Mouse (Mus musculus) urinary bladder, postnatal 25 days (tissue): ENCODE measurements around the gene Etd.
"Not testable (repeated sequence)": the region's sequence is repeated elsewhere in the genome, so short reads cannot be mapped to it uniquely, and the experiment has no call there.

ENCODE experiments used
- DNase-seq: peaks from one replicate; pipeline ENCODE4 v3.0.0; 2022; ENCODE audit warnings: low spot score

Etd gene

GRCm38 (mm10) chrX:53434618-53435017, at the start of gene Etd:
Etd (plus strand) TSS chrX:53434918.
- no peak for DNase-seq

GRCm38 (mm10) chrX:53386362-53386761, 48.4 kb upstream of the Etd start:
- DNase-seq = no peak

- DNase-seq = no peak
Observed at GRCm38 (mm10) chrX:53432888-53433287, 1.8 kb upstream of the Etd start.

GRCm38 (mm10) chrX:53459573-53459972, 24.9 kb downstream of the Etd start:
- DNase-seq = no peak

- not testable (repeated sequence) for DNase-seq
Observed at GRCm38 (mm10) chrX:53464194-53464593, 29.5 kb downstream of the Etd start.
